ENCODE assay signal across 11 mouse cellular contexts in the genomic region with DNA sequence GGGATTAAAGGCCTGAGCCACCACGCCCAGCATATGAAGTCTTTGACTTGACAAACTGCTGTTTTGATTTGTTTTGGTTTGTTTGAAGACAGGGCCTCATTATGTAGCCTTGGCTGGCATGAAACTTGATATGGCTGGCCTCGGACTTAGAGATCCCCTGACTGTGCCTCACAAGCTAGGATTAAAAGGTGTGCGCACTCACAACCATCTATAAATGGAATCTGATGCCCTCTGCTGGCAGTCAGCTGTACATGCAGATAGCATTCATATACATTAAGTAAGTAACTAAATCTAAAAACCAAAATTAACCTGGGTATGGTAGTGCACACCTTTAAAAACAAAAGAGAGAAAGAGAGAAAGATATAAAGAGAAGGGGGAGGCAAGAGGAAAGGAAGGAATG. TPM values are rescaled to one million over a fixed set of nuclear protein-coding genes. Genes with fewer than 3 reads are reported as not detected.
DNase-seq lines count a peak whose midpoint lies in the region; ATAC-seq and TF ChIP-seq lines count a peak whose summit lies in the region.
"Had no signal": no experiment of that assay in that cellular context is flagged by ENCODE, and none has a peak within 500 bp of the region (broad histone marks: within the 10 kb centered on the region; RNA-seq: fewer than 3 reads in every experiment).

No protein-coding gene starts in this region.

- H3K9ac ChIP-seq in kidney, postnatal 0 days (ENCODE audit: low read depth, low read length) = no peak overlapping the region
- H3K9ac ChIP-seq in kidney, embryonic 15.5 days = no peak overlapping the region
- H3K9ac ChIP-seq: heart, embryonic 15.5 days had no signal

- no peak overlapping the region for H3K4me3 ChIP-seq in kidney, postnatal 0 days (replicated peaks; ENCODE audit: low read depth, low read length)
- H3K4me3 ChIP-seq in kidney, embryonic 15.5 days (replicated peaks) = no peak overlapping the region
- no peak overlapping the region for H3K4me3 ChIP-seq in E14TG2a.4 (replicated peaks; ENCODE audit: low read length)
- H3K4me3 ChIP-seq: erythroblast, embryonic 14.5 days; heart, embryonic 15.5 days had no signal

- TF ChIP-seq CTCF in kidney, postnatal 0 days (IDR thresholded peaks at IDR 0.05; ENCODE audit: low read depth) = peak; percentile 74
- TF ChIP-seq CTCF in E14TG2a.4 (conservative IDR thresholded peaks at IDR 0.05; ENCODE audit: low read length) = peak; percentile 80

- H3K27ac ChIP-seq in kidney, postnatal 0 days = no peak overlapping the region
- no peak overlapping the region for H3K27ac ChIP-seq in kidney, embryonic 15.5 days
- H3K27ac ChIP-seq: heart, embryonic 15.5 days had no signal

- WGBS in kidney, postnatal 0 days = 40% methylated on average over 3 of the region's 3 CpGs
- 48% methylated on average over 3 of the region's 3 CpGs for WGBS in kidney, embryonic 15.5 days

- H3K36me3 ChIP-seq in kidney, postnatal 0 days (ENCODE audit: insufficient read depth, low read length) = no peaks in the 10 kb centered on the region
- H3K36me3 ChIP-seq in kidney, embryonic 15.5 days = no peaks in the 10 kb centered on the region
- no peaks in the 10 kb centered on the region for H3K36me3 ChIP-seq in E14TG2a.4 (ENCODE audit: insufficient read depth, low read length)
- H3K36me3 ChIP-seq: heart, embryonic 15.5 days had no signal

- no peak overlapping the region for H3K4me2 ChIP-seq in kidney, postnatal 0 days (ENCODE audit: low read length)
- H3K4me2 ChIP-seq in kidney, embryonic 15.5 days = no peak overlapping the region
- H3K4me2 ChIP-seq: heart, embryonic 15.5 days had no signal

- DNase-seq in kidney, postnatal 0 days (ENCODE audit: low spot score) = peak; percentile 33
- DNase-seq in MN1 (ENCODE audit: low spot score) = peak; percentile 9
- peak; percentile 23 for DNase-seq in kidney, postnatal 10 days
- DNase-seq in testis, postnatal 14 days (ENCODE audit: low spot score) = no peak
- no peak for DNase-seq in cerebellum, adult 11 months
- DNase-seq in gastrocnemius, postnatal 4 days (ENCODE audit: low spot score in 2 of 2) = no peak
- DNase-seq: right cerebral cortex, adult 18-20 months had no signal

- no peaks in the 10 kb centered on the region for H3K27me3 ChIP-seq in kidney, postnatal 0 days (ENCODE audit: insufficient read depth, low read length)
- H3K27me3 ChIP-seq in kidney, embryonic 15.5 days = no peaks in the 10 kb centered on the region
- no peaks in the 10 kb centered on the region for H3K27me3 ChIP-seq in E14TG2a.4 (ENCODE audit: insufficient read depth, low read length)
- H3K27me3 ChIP-seq: heart, embryonic 15.5 days had no signal

- no peaks in the 10 kb centered on the region for H3K9me3 ChIP-seq in kidney, postnatal 0 days (replicated peaks; ENCODE audit: low read length)
- no peaks in the 10 kb centered on the region for H3K9me3 ChIP-seq in kidney, embryonic 15.5 days (replicated peaks)
- no peaks in the 10 kb centered on the region for H3K9me3 ChIP-seq in E14TG2a.4 (ENCODE audit: low read length)
- H3K9me3 ChIP-seq: heart, embryonic 15.5 days had no signal

- no peaks in the 10 kb centered on the region for H3K4me1 ChIP-seq in kidney, postnatal 0 days (replicated peaks; ENCODE audit: insufficient read depth, low read length)
- H3K4me1 ChIP-seq in kidney, embryonic 15.5 days = no peaks in the 10 kb centered on the region
- peaks cover 26% of the 10 kb centered on the region for H3K4me1 ChIP-seq in E14TG2a.4 (replicated peaks; ENCODE audit: low read depth, low read length)
- H3K4me1 ChIP-seq: heart, embryonic 15.5 days had no signal

- 0 out of 2 replicates have a peak, but pooled peaks have one; percentile 33 for ATAC-seq in kidney, postnatal 0 days (replicated peaks; ENCODE audit: low FRiP score, low read depth)
- no peak for ATAC-seq in kidney, embryonic 15.5 days (replicated peaks; ENCODE audit: low FRiP score)

RNA-seq across cellular contexts. Expression of a gene that starts 7.4 kb away (rescaled TPM):
- 2.9 and 3.0 TPM in 2 replicates for polyA plus RNA-seq in kidney, postnatal 0 days (2015; fragmentation: Nextera tagmentation; extraction: Ambion mirVana)
- 1.3 and 1.9 TPM in 2 replicates for polyA plus RNA-seq in kidney, embryonic 15.5 days (2015; fragmentation: Nextera tagmentation; extraction: Ambion mirVana)
- total RNA-seq in gastrocnemius, postnatal 4 days (2021) = under 1 TPM in 1 of 2 experiments, not detected in 1; 0.20 TPM
- polyA plus RNA-seq: erythroblast, embryonic 14.5 days had no signal

RNA-seq across cellular contexts. Expression of a gene that starts 9.7 kb away (rescaled TPM):
- 0.22 TPM in 2 replicates for polyA plus RNA-seq in kidney, postnatal 0 days (2015; fragmentation: Nextera tagmentation; extraction: Ambion mirVana)
- polyA plus RNA-seq in kidney, embryonic 15.5 days (2015; fragmentation: Nextera tagmentation; extraction: Ambion mirVana) = 0.22 and 0.31 TPM in 2 replicates
- total RNA-seq in gastrocnemius, postnatal 4 days (2021) = under 1 TPM; 0.12 to 0.18 TPM
- polyA plus RNA-seq: erythroblast, embryonic 14.5 days had no signal

RNA-seq across cellular contexts. Expression of a gene that starts 17.9 kb away (rescaled TPM):
- polyA plus RNA-seq in kidney, postnatal 0 days (2015; fragmentation: Nextera tagmentation; extraction: Ambion mirVana) = 0.20 and 0.24 TPM in 2 replicates
- polyA plus RNA-seq in kidney, embryonic 15.5 days (2015; fragmentation: Nextera tagmentation; extraction: Ambion mirVana) = not detected in 2 replicates
- total RNA-seq in gastrocnemius, postnatal 4 days (2021) = not detected
- polyA plus RNA-seq: erythroblast, embryonic 14.5 days; heart, embryonic 15.5 days had no signal

RNA-seq across cellular contexts. Expression of a gene that starts 30.3 kb away (rescaled TPM):
- 301 and 320 TPM in 2 replicates for polyA plus RNA-seq in kidney, postnatal 0 days (2015; fragmentation: Nextera tagmentation; extraction: Ambion mirVana)
- polyA plus RNA-seq in kidney, embryonic 15.5 days (2015; fragmentation: Nextera tagmentation; extraction: Ambion mirVana) = 41.3 and 45.0 TPM in 2 replicates
- total RNA-seq in gastrocnemius, postnatal 4 days (2021) = not detected
- polyA plus RNA-seq: erythroblast, embryonic 14.5 days; heart, embryonic 15.5 days had no signal

RNA-seq across cellular contexts. Expression of a gene that starts 57.1 kb away (rescaled TPM):
- 1.4 and 1.8 TPM in 2 replicates for polyA plus RNA-seq in kidney, postnatal 0 days (2015; fragmentation: Nextera tagmentation; extraction: Ambion mirVana)
- 2.1 and 2.8 TPM in 2 replicates for polyA plus RNA-seq in kidney, embryonic 15.5 days (2015; fragmentation: Nextera tagmentation; extraction: Ambion mirVana)
- 1 to 10 TPM; 1.3 to 1.7 TPM for total RNA-seq in gastrocnemius, postnatal 4 days (2021)

Comparison
In these comparisons a context has a peak if more than half of its experiments do, and no peak if none do; other contexts are left out.
1. DNase-seq: peak in kidney, postnatal 0 days (single experiment), MN1 (single experiment) and kidney, postnatal 10 days (single experiment); none in testis, postnatal 14 days (single experiment), cerebellum, adult 11 months (single experiment) and gastrocnemius, postnatal 4 days (0 of 2).